Mouse (Mus musculus) CH12.LX (cell line): ENCODE measurements at regions not wholly inside any gene's neighbourhood (a gene's known extent, or its start where the extent isn't known, plus 50 kb on each side); places are given as distances from the start of the nearest gene placed in this dataset.

Source experiments
- DNase-seq: peaks from one replicate; pipeline ENCODE4 v3.0.0-alpha.2; 2013; ENCODE audit errors: extremely low read depth
- H3K27ac ChIP-seq: 2 replicates; pipeline ENCODE4 v1.5.1; 2012; ENCODE audit warnings: low read depth, mild to moderate bottlenecking, control low read depth, moderate library complexity; ENCODE audit not compliant: insufficient read depth
- H3K27me3 ChIP-seq: replicated peaks from 2 replicates; pipeline ENCODE3; 2012; ENCODE audit warnings: inconsistent platforms
- H3K36me3 ChIP-seq, 2 experiments: replicated peaks in 1 of 2; 2 replicates each; pipeline versions ENCODE3 to v1.6.1; 2012; ENCODE audit warnings: inconsistent platforms in 1 of 2, low read length in 1 of 2, mild to moderate bottlenecking in 1 of 2, mixed read lengths in 1 of 2, moderate library complexity in 1 of 2; ENCODE audit not compliant: control insufficient read depth in 1 of 2, insufficient read depth in 1 of 2
- H3K4me1 ChIP-seq, 2 experiments: 2 replicates each; pipeline ENCODE4 v1.6.1; 2012; ENCODE audit warnings: inconsistent platforms in 1 of 2, moderate library complexity in 1 of 2; ENCODE audit not compliant: insufficient read depth in 2 of 2, control insufficient read depth in 1 of 2
- H3K4me2 ChIP-seq: 2 replicates; pipeline ENCODE4 v1.6.1; 2012; ENCODE audit warnings: low read depth, mild to moderate bottlenecking, control low read depth; ENCODE audit not compliant: poor library complexity, insufficient read depth, severe bottlenecking
- H3K4me3 ChIP-seq, 3 experiments: fragments of 150-350 bp in 1 of 3; sonication (generic) in 1 of 3; replicated peaks in 1 of 3; 2 replicates each; pipeline versions ENCODE3 to v1.5.1; 2011 to 2012; ENCODE audit warnings: low read depth in 2 of 3, low read length in 2 of 3, mild to moderate bottlenecking in 2 of 3, moderate library complexity in 2 of 3, control low read depth in 1 of 3, improper control_type of control experiment in 1 of 3, inconsistent platforms in 1 of 3, mixed read lengths in 1 of 3; ENCODE audit not compliant: poor library complexity in 1 of 3
- H3K79me2 ChIP-seq: replicated peaks from 2 replicates; pipeline ENCODE4 v1.6.1; 2012; ENCODE audit warnings: mild to moderate bottlenecking, moderate library complexity; ENCODE audit not compliant: control insufficient read depth, poor library complexity, insufficient read depth, severe bottlenecking; ENCODE audit errors: extremely low read depth
- H3K9ac ChIP-seq: 2 replicates; pipeline ENCODE4 v1.6.1; 2012; ENCODE audit warnings: low read depth, mild to moderate bottlenecking, control low read depth, moderate library complexity; ENCODE audit not compliant: insufficient read depth
- H3K9me3 ChIP-seq: replicated peaks from 2 replicates; pipeline ENCODE3; 2012; ENCODE audit warnings: low read length, inconsistent platforms, mixed read lengths
- CHD1 ChIP-seq: IDR thresholded peaks from 2 replicates; pipeline ENCODE4 v1.6.1; 2012; ENCODE audit warnings: low read depth, low read length, improper control_type of control experiment, inconsistent platforms
- E2F4 ChIP-seq: IDR thresholded peaks from 2 replicates; pipeline ENCODE4 v1.6.1; 2011; ENCODE audit warnings: low read depth, low read length, improper control_type of control experiment; ENCODE audit not compliant: insufficient replicate concordance
- GABPA ChIP-seq: IDR thresholded peaks from 2 replicates; pipeline ENCODE4 v1.6.1; 2012; ENCODE audit warnings: low read depth, low read length, improper control_type of control experiment, inconsistent platforms; ENCODE audit not compliant: insufficient replicate concordance
- HCFC1 ChIP-seq: IDR thresholded peaks from 2 replicates; pipeline ENCODE4 v1.6.1; 2012; ENCODE audit warnings: low read depth, mild to moderate bottlenecking, inconsistent platforms, low read length, improper control_type of control experiment
- JUND ChIP-seq: conservative IDR thresholded peaks from 2 replicates; pipeline ENCODE4 v1.6.1; 2011; ENCODE audit warnings: low read depth, low read length, improper control_type of control experiment
- MAFK ChIP-seq: IDR thresholded peaks from 2 replicates; pipeline ENCODE4 v1.6.1; 2011; ENCODE audit warnings: low read length, improper control_type of control experiment; ENCODE audit not compliant: insufficient replicate concordance
- MAX ChIP-seq: IDR thresholded peaks from 2 replicates; pipeline ENCODE4 v1.6.1; 2011; ENCODE audit warnings: low read length, improper control_type of control experiment
- MAZ ChIP-seq: IDR thresholded peaks from 2 replicates; pipeline ENCODE4 v1.6.1; 2012; ENCODE audit warnings: low read depth, mild to moderate bottlenecking, inconsistent platforms, low read length, improper control_type of control experiment, moderate library complexity
- MXI1 ChIP-seq: IDR thresholded peaks from 2 replicates; pipeline ENCODE4 v1.6.1; 2011; ENCODE audit warnings: mild to moderate bottlenecking, low read depth, low read length, improper control_type of control experiment
- NELFE ChIP-seq: IDR thresholded peaks from 2 replicates; pipeline ENCODE4 v1.6.1; 2011; ENCODE audit warnings: low read depth, low read length, improper control_type of control experiment
- PAX5 ChIP-seq: IDR thresholded peaks from 2 replicates; pipeline ENCODE4 v1.6.1; 2012; ENCODE audit warnings: low read length, inconsistent platforms, mixed read lengths
- POLR2A ChIP-seq: IDR thresholded peaks from 2 replicates; pipeline ENCODE4 v1.6.1; 2011; ENCODE audit warnings: low read depth, mild to moderate bottlenecking, improper control_type of control experiment, low read length
- RCOR1 ChIP-seq: conservative IDR thresholded peaks from 2 replicates; pipeline ENCODE4 v1.6.1; 2012; ENCODE audit warnings: low read depth, mild to moderate bottlenecking, inconsistent platforms, low read length, improper control_type of control experiment
- SIN3A ChIP-seq: IDR thresholded peaks from 2 replicates; pipeline ENCODE4 v1.6.1; 2012; ENCODE audit warnings: low read length, improper control_type of control experiment, inconsistent platforms
- SMC3 ChIP-seq: IDR thresholded peaks from 2 replicates; pipeline ENCODE4 v1.6.1; 2011; ENCODE audit warnings: low read depth, low read length, improper control_type of control experiment
- TCF12 ChIP-seq: IDR thresholded peaks from 2 replicates; pipeline ENCODE4 v1.6.1; 2014; ENCODE audit warnings: low read depth, mild to moderate bottlenecking, inconsistent platforms, low read length, improper control_type of control experiment
- UBTF ChIP-seq: IDR thresholded peaks from 2 replicates; pipeline ENCODE4 v1.6.1; 2012; ENCODE audit warnings: low read depth, mild to moderate bottlenecking, inconsistent platforms, low read length, improper control_type of control experiment, moderate library complexity
- dilution Hi-C: fragments of 300-500 bp; cut with MboI; formaldehyde crosslinking; loops from 2 replicates; pipeline ENCODE4 v1.14.3; 2020; ENCODE audit warnings: low sequenced_read_pairs; ENCODE audit not compliant: extremely low pct_unique_long_range_greater_than_20kb, extremely low pct_ligation_motif_present
- in situ Hi-C: fragments of 300-500 bp; cut with MboI; formaldehyde crosslinking; loops from 3 replicates; pipeline ENCODE4 v1.14.3; 2019; ENCODE audit warnings: low sequenced_read_pairs, low pct_ligation_motif_present, low pct_unique_long_range_greater_than_20kb, mixed read lengths

- H3K4me2 ChIP-seq: no peak overlapping the region
- no peaks in the 10 kb centered on the region for H3K36me3 ChIP-seq
- in situ Hi-C loops (no loop called here), dilution Hi-C loops (no loop called here)
- H3K27ac ChIP-seq: no peak overlapping the region
- H3K9ac ChIP-seq: no peak overlapping the region
- H3K4me3 ChIP-seq: no peak overlapping the region
- peaks cover 2 to 23% of the 10 kb centered on the region in 2 experiments for H3K4me1 ChIP-seq
- no peaks in the 10 kb centered on the region for H3K27me3 ChIP-seq
- no peaks in the 10 kb centered on the region for H3K9me3 ChIP-seq
- TF ChIP-seq PAX5 (no peak), HCFC1 (no peak), NELFE (no peak), MAFK (no peak), JUND (no peak), CHD1 (no peak), GABPA (no peak), POLR2A (no peak)
- H3K79me2 ChIP-seq: no peaks in the 10 kb centered on the region
- no peak for DNase-seq
Measured at GRCm38 (mm10) chr6:22443170-22443569, 87.1 kb upstream of the Fam3c start.

GRCm38 (mm10) chr6:22442591-22442990 lies 86.5 kb upstream of the Fam3c start:
- Histone ChIP-seq H3K4me1 (peaks cover 0 to 20% of the 10 kb centered on the region in 2 experiments; a peak in 2 of 4 replicates), H3K79me2 (no peaks in the 10 kb centered on the region), H3K9me3 (no peaks in the 10 kb centered on the region), H3K27me3 (no peaks in the 10 kb centered on the region), H3K27ac (no peak overlapping the region), H3K36me3 (no peaks in the 10 kb centered on the region), H3K9ac (no peak overlapping the region), H3K4me3 (no peak overlapping the region), H3K4me2 (no peak overlapping the region)
- no peak for DNase-seq
- TF ChIP-seq E2F4 (no peak), MAZ (no peak), SMC3 (no peak)
- in situ Hi-C loops: no loop called here
- dilution Hi-C loops: no loop called here

- no peak overlapping the region for H3K27ac ChIP-seq
- no peaks in the 10 kb centered on the region for H3K27me3 ChIP-seq
- no peaks in the 10 kb centered on the region for H3K79me2 ChIP-seq
- TF ChIP-seq MXI1 (no peak), MAX (no peak), UBTF (no peak), TCF12 (no peak), RCOR1 (no peak), SIN3A (no peak), JUND (no peak), CHD1 (no peak), MAFK (no peak)
- in situ Hi-C loops (no loop called here), dilution Hi-C loops (no loop called here)
- no peak overlapping the region for H3K4me2 ChIP-seq
- DNase-seq: no peak
- no peak overlapping the region for H3K9ac ChIP-seq
- H3K4me3 ChIP-seq: no peak overlapping the region
- H3K4me1 ChIP-seq: peaks cover 0 to 5% of the 10 kb centered on the region in 2 experiments; a peak in 2 of 4 replicates
- H3K9me3 ChIP-seq: peaks cover 11% of the 10 kb centered on the region
- no peaks in the 10 kb centered on the region for H3K36me3 ChIP-seq
Measured at GRCm38 (mm10) chr6:22439871-22440270, 83.8 kb upstream of the Fam3c start.
